Mouse (Mus musculus) cerebellum, adult 9-10 months (tissue): ENCODE data around the gene Btbd16.

Experiments used
- DNase-seq: peaks from one replicate; pipeline ENCODE4 v3.0.0; 2022

The Btbd16 gene

DNA sequence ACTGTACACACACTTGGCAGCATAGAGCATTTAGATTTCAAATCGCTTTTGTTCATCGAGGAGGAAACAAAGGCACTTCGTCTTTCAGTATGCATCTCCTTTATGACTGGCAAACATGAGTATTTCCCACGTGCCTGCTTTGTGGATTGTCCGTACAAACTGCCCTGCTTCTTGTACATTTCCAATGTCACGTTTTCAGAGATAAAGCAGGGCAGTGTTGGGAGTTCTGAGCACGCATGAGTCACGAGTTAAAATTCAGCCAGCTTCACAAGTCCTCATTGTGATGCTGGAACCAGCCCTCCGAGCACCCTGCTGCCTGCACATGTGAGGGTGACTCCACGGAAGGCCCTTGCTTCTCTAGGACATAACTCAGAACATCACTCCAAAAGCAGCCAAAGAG, 45.8 kb downstream of the Btbd16 start:
- no peak for DNase-seq

DNA sequence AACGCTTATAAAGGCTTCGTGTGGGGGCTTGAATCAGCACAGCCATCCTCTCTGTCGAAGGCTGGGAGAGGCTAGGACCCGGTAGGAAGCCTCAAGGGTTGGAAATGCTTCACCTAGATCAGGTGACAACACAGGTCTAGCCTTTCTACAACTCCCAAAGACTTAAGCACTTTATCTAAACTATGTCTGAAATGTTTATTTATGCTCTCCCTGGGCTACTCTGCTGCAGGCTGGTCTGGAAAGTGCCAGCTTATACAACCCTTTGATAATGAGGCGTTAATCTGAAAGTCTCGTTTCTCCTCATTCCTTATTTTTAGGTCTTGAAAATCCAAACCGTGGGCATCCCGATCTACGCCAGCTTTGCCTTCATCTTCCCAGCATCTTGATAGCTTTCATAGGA, 50.1 kb downstream of the Btbd16 start:
- no peak for DNase-seq

- DNase-seq, result no peak
These were observed 52.5 kb downstream of the Btbd16 start for GRCm38 (mm10) chr7:130826343-130826742.

DNA sequence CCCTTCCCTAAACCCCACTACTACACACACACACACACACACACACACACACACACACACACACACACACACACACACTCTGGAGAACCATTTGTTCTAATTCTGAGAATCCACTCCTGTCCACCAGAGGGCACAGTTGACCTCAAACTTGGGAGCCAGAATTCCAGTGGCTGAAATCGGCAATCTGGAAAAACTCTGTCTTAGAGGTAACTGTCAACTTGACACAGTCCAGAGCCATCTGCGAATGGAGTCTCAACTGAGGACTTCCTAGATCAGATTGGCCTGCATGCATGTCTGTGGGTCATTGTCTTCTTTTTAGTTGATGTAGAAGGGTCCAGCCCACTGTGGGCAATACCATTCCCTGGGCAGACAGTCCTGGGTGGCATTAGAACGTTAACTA, 53.6 kb downstream of the Btbd16 start:
- peak; percentile 76 for DNase-seq

DNA sequence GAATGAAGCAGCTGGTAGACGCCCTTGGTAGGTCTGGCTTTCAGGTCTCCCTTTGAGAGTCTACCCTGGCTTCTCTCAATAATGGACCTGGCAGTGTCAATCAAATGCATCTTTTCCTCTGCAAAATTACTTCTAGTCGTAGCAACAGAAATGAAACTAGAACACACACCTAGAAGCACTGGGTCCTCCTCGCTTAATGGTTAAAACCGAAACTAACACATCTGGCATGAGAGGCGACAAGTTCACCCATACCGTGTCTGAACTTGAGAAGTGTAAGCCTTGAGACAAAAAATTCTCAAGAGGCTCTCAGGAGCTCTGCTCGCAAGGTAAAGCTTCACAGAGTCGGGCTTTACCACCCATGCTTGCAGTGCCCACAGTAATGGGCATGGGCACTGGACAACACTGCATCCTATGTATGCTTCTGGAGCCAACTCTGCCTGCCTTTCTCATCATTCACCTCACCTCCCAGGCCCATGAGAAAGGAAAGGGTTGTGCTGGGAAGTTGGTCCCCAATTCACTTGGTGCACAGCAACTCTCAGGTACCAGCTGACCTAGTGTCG, 54.1 kb downstream of the Btbd16 start:
- no peak for DNase-seq

- DNase-seq, result no peak
These were observed 54.6 kb downstream of the Btbd16 start for GRCm38 (mm10) chr7:130828475-130828874.

- no peak for DNase-seq
These were observed 57.7 kb downstream of the Btbd16 start for GRCm38 (mm10) chr7:130831586-130831985.

DNA sequence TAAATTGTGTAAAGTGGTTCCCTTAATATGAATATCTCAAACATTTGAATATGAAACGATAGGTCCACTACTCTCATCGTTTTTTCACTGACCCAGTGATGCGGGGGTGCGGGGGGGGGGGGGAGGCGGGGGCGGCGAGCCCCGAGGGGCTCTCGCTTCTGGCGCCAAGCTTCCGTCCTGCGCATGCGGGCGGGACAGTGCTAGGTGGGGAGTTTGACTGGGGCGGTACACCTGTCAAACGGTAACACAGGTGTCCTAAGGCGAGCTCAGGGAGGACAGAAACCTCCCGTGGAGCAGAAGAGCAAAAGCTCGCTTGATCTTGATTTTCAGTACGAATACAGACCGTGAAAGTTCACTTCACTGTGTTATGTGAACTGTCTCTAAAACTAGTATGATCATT, 60.4 kb downstream of the Btbd16 start:
- DNase-seq, result no peak

GRCm38 (mm10) chr7:130834958-130835861, 61.3 kb downstream of the Btbd16 start:
- peak; percentile 58 for DNase-seq

DNA sequence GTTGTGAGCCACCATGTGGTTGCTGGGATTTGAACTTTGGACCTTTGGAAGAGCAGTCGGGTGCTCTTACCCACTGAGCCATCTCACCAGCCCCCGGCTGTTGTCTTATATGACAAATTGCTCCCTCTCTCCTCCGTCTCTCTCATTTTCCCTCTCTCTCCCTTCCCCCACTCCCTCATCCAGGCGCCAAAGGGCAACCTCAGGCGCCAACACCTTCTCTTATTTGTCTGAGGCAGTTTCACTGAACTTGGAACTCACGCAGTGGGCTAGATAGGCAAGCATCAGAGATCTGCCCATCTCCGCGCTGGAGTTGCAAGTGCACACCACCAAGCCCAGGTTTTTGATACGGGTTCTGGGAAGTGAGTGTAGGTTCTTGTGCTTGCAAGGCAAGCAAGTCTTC, 62.2 kb downstream of the Btbd16 start:
- peak; percentile 48 for DNase-seq

- peak; percentile 91 for DNase-seq
These were observed 64.2 kb downstream of the Btbd16 start for GRCm38 (mm10) chr7:130837941-130838657.

DNA sequence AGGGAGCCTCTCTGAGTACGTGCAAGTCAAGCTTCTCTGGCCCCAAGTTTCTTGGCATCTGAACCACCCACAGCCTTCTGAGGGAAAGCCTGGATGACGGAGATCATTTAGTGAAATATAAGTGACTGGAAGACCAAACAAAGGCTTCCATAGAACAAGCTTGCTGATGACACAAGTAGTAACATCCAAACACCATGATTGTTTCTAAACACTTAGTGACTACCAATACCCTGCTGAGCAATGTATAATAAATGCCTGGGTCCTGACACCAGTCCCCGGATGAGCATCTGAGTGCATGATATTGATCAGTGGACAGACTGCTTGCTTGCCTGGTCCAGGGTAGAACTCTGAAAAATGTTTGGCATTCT, 64.8 kb downstream of the Btbd16 start:
- no peak for DNase-seq

- DNase-seq, result no peak
These were observed 65.7 kb downstream of the Btbd16 start for GRCm38 (mm10) chr7:130839380-130840100.

DNA sequence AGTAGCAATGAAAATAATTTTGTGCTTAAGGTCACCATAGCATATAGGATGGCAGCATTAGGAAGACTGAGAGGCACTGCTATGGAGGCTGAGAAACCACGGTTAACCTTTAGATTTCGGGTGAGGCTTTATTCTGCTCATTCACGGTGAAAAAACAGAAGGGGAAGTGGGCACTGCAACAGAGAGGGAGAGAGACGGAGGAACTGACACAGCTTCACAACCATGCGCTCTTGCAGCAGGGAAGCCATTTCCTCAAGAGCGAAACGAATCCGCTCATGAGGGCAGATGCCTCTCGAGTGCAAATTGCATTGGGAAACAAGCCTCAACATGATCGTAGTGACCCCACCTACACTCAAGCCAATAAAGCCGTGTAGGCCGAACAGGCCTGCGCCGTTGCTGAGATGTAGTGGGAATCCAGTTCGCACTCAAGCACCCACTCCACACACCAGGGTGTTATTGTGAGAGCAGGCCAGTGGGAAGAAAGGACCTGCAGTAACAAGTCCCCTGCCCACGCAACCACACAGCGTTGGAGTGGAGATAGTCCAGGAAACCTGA, 73.4 kb downstream of the Btbd16 start:
- DNase-seq, result no peak

- no peak for DNase-seq
These were observed 80.9 kb downstream of the Btbd16 start for GRCm38 (mm10) chr7:130854684-130855292.

DNA sequence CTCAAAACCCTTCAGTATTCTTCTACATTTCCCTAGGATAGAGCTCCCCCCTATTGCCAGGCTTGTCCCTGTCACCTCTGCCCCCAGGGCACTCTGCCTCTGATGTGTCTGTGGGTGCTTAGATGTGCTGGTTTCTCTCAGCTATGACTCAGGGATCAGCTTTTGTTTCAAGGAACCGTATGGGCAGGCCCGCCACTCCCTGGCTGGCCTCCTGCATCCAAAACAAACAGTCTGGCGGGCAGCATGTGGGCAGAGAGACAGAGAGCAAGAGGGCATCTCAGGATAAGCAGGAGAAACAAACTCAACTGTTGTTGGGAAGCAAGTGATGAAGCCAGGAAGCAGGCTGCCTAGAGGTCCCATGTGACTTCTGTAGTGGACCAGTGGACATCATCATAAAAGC, 81.8 kb downstream of the Btbd16 start:
- DNase-seq, result peak; percentile 73

- DNase-seq, result no peak
These were observed 84.1 kb downstream of the Btbd16 start for GRCm38 (mm10) chr7:130857973-130858372.

GRCm38 (mm10) chr7:130859926-130860325, 86.1 kb downstream of the Btbd16 start:
- no peak for DNase-seq

DNA sequence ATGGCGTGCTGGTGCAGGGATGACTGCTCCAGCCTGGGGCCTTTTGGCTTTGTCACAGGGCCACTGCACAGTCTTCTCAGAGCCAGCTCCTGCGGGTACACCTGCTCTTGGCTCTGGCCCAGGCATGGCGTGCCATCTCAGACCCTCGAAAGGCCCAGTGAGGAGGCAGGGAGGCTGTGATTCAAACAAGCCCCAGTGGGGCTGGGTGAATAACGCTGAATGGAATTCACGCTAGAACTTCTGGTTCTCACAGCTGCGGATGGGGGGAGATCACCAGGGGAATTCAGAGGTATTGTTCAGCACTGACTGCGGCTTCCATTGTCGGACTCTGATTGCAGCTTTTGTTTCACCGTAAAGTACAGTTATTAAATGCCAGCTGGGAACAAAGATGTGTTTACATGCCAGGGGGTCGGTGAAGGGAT, 86.9 kb downstream of the Btbd16 start:
- DNase-seq, result no peak

DNA sequence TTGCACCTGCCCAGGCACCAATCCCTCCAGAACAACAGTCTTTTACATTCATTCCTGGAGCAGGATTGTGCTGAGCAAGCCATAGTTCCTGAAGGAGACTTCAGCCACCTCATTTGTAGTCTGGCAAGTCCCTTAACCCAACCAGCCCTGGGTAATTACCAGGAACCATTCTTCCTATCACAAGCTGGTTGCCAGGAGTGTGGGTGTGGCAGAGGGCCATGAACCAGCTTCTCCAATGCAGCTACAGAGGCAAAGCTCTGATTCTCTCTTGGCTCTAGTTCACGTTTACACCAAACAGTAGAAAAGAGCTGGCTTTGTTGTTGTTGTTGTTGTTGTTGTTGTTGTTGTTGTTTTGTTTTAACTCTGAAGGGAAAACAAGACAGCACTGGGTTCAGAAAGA, 88.6 kb downstream of the Btbd16 start:
- DNase-seq, result no peak

- peak; percentile 71 for DNase-seq
These were observed 90.8 kb downstream of the Btbd16 start for GRCm38 (mm10) chr7:130864711-130865110.
